Mouse (Mus musculus) G1E (cell line): Measurements from ENCODE around the gene Tmem100.

Source experiments
- CTCF ChIP-seq: IDR thresholded peaks from 2 replicates; pipeline ENCODE4 v1.5.1; 2012; ENCODE audit warnings: low read depth, low read length, inconsistent platforms, mixed read lengths
- GATA1 ChIP-seq: IDR thresholded peaks from 2 replicates; pipeline ENCODE4 v1.6.1; 2012; ENCODE audit warnings: borderline replicate concordance, low read length, inconsistent platforms, mixed read lengths
- GATA2 ChIP-seq: IDR thresholded peaks from 2 replicates; pipeline ENCODE4 v1.6.1; 2012; ENCODE audit warnings: low read depth, low read length, inconsistent platforms, borderline replicate concordance
- POLR2AphosphoS5 ChIP-seq: IDR thresholded peaks from 2 replicates; pipeline ENCODE4 v1.6.1; 2012; ENCODE audit warnings: low read depth, low read length, inconsistent platforms; ENCODE audit not compliant: insufficient replicate concordance
- TAL1 ChIP-seq: conservative IDR thresholded peaks from 2 replicates; pipeline ENCODE4 v1.6.1; 2012; ENCODE audit warnings: low read depth, low read length, inconsistent platforms, mixed read lengths

DNA sequence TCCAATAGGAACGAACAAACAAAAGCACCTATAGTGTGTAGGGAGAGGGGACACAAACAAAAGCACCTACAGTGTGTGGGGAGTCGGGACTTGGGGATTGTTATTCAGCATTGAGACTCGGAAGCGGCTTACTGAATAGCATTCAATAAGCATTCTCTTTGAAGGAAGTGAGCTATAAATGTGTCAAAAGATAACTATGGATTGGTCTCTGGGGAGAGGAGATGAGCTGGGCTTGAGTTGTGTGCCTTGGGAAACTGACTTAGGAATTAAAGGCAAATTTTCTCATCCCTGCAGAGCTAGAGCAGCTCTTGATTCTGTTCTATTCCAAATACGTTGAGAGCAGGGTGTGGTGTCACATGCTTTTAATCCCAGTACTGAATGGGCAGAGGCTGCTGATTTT is 54.0 kb downstream of the Tmem100 start:
- TF ChIP-seq CTCF = no peak
- TF ChIP-seq GATA1 = no peak
- TF ChIP-seq TAL1 = no peak
- TF ChIP-seq GATA2 = no peak
- no peak for TF ChIP-seq POLR2AphosphoS5
